Mouse (Mus musculus) embryonic facial prominence, embryonic 10.5 days (tissue): ENCODE results near the gene Odf2. TPM values are rescaled to one million over a fixed set of nuclear protein-coding genes. Genes with fewer than 3 reads are reported as not detected.

Source experiments
- DNase-seq: peaks from one replicate; pipeline ENCODE4 v3.0.0-alpha.2; 2017; ENCODE audit warnings: low spot score
- H3K27ac ChIP-seq: fragments of 300-500 bp; sonication (generic); replicated peaks from 2 replicates; pipeline ENCODE4 v1.5.1; 2016; ENCODE audit warnings: mild to moderate bottlenecking
- H3K27me3 ChIP-seq: fragments of 300-500 bp; sonication (generic); replicated peaks from 2 replicates; pipeline ENCODE4 v1.6.1; 2016; ENCODE audit warnings: low read depth, mild to moderate bottlenecking; ENCODE audit not compliant: poor library complexity, severe bottlenecking
- H3K36me3 ChIP-seq: fragments of 300-500 bp; sonication (generic); replicated peaks from 2 replicates; pipeline ENCODE4 v1.6.1; 2016; ENCODE audit warnings: mild to moderate bottlenecking, moderate library complexity
- H3K4me1 ChIP-seq: fragments of 300-500 bp; sonication (generic); 2 replicates; pipeline ENCODE4 v1.6.1; 2016
- H3K4me3 ChIP-seq: fragments of 300-500 bp; sonication (generic); 2 replicates; pipeline ENCODE4 v1.5.1; 2016; ENCODE audit warnings: mild to moderate bottlenecking, moderate library complexity
- H3K9me3 ChIP-seq: fragments of 300-500 bp; sonication (generic); 2 replicates; pipeline ENCODE4 v1.6.1; 2016; ENCODE audit warnings: mild to moderate bottlenecking
- whole genome bisulfite sequencing: fragments of 180-500 bp; shearing (Covaris S2); methylation state at CpG from one replicate; pipeline ENCODE4 v1.1.7; 2016; 5-methylcytosine and 5-hydroxymethylcytosine counted together
- microRNA-seq: library from miRNA; unstranded; fragments of <30 nt; microRNA quantifications from one replicate; pipeline ENCODE4, GENCODE M21; 2017
- polyA plus RNA-seq: library from polyadenylated mRNA; unstranded; fragments of >200 nt; fragmentation: Nextera tagmentation; extraction: Ambion mirVana; gene quantifications from 2 replicates; pipeline ENCODE4 v1.2.1, GENCODE M21; 2016

Odf2 gene
- polyA plus RNA-seq, 1 experiment from 2014 or later = 102 TPM

DNA sequence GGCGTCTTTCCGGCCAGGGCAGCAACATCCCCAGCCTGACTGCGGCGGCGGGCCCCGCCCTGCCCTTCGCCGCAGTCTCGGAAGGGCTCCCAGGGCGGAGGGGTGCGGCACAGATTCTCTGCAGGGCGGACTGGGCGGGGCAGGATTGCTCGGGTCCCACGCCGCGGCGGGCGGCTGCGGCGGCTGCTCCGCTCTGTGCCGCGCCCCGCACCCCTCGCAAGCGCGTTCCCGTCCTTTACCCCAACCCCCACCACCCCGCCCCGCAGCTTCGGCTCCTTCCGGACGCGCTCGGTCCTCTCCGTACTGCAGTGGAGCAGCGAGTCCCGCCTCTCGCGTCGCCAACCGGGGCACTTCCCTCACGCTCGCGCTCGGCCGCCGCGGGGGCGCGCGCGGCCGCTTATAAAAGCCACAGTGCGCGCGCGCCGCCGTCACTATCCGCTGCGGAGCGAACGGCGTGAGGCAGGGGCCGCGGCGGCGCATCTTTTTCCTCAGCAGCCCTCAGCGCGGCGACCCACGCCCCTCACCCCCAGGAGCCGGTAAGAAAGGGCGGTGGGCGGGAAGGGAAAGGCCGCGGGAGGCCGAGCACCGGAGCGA is 76.3 kb downstream of the Odf2 start, which contains the start of gene Sptan1:
Sptan1 (plus strand) TSS at position 311 of the 594 bp plus-strand sequence.
- Histone ChIP-seq H3K36me3 (peaks cover 27% of the 10 kb centered on the region), H3K27ac (peak within 1 kb of the TSS; percentile 94), H3K4me3 (peak within 1 kb of the TSS; percentile 96), H3K4me1 (peaks cover 32% of the 10 kb centered on the region), H3K27me3 (no peaks in the 10 kb centered on the region), H3K9me3 (no peaks in the 10 kb centered on the region)
- peak; percentile 99 for DNase-seq
- WGBS = under 1% methylated on average over 81 of the region's 82 CpGs

DNA sequence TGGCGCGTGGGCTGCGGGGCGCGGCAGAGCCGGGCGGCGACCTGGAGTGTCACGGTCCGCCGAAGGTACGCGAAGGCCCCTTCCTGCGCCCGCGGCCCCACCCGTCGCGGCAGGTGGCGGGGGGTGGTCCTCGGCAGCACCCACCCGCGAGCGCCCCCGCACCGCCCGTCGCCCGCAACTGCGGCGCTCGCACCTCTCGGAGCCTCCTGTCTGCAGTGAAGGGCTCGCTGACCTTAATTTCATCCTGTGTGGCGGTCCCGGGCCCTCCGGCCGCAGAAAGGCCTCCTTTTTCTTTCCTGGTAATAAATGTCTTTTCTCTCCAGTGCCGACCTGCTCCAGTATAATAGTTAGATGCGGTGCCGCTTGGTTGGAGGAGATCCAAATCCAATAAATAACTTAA is 76.9 kb downstream of the Odf2 start:
- H3K9me3 ChIP-seq = no peaks in the 10 kb centered on the region
- peak; percentile 64 for DNase-seq
- 1% methylated on average over 41 of the region's 41 CpGs for WGBS
- peak overlapping the region; percentile 96 for H3K4me3 ChIP-seq
- peak overlapping the region; percentile 94 for H3K27ac ChIP-seq
- H3K27me3 ChIP-seq = no peaks in the 10 kb centered on the region
- H3K4me1 ChIP-seq = peaks cover 32% of the 10 kb centered on the region
- peaks cover 29% of the 10 kb centered on the region for H3K36me3 ChIP-seq

- peaks cover 29% of the 10 kb centered on the region for H3K36me3 ChIP-seq
- H3K27me3 ChIP-seq = no peaks in the 10 kb centered on the region
- no peak for DNase-seq
- H3K4me1 ChIP-seq = peaks cover 32% of the 10 kb centered on the region
- H3K27ac ChIP-seq = no peak overlapping the region
- H3K4me3 ChIP-seq = peak overlapping the region; percentile 96
- no peaks in the 10 kb centered on the region for H3K9me3 ChIP-seq
- WGBS = 86% methylated on average over 2 of the region's 2 CpGs
Measured at GRCm38 (mm10) chr2:29966826-29967225, 77.8 kb downstream of the Odf2 start.

- Histone ChIP-seq H3K36me3 (peaks cover 29% of the 10 kb centered on the region), H3K27ac (no peak overlapping the region), H3K4me1 (peaks cover 32% of the 10 kb centered on the region), H3K4me3 (peak overlapping the region; percentile 96), H3K27me3 (no peaks in the 10 kb centered on the region), H3K9me3 (no peaks in the 10 kb centered on the region)
- 71% methylated on average over 5 of the region's 5 CpGs for WGBS
- DNase-seq = peak; percentile 13
Measured at GRCm38 (mm10) chr2:29967768-29968167, 78.7 kb downstream of the Odf2 start.

- H3K27ac ChIP-seq = no peak overlapping the region
- peaks cover 36% of the 10 kb centered on the region for H3K4me1 ChIP-seq
- no peaks in the 10 kb centered on the region for H3K9me3 ChIP-seq
- no peak for DNase-seq
- peaks cover 29% of the 10 kb centered on the region for H3K36me3 ChIP-seq
- whole genome bisulfite sequencing = 83% methylated on average over 5 of the region's 5 CpGs
- no peaks in the 10 kb centered on the region for H3K27me3 ChIP-seq
- H3K4me3 ChIP-seq = no peak overlapping the region
Measured at GRCm38 (mm10) chr2:29968638-29969037, 79.6 kb downstream of the Odf2 start.

GRCm38 (mm10) chr2:29971838-29972635 is 83.0 kb downstream of the Odf2 start:
- Histone ChIP-seq H3K4me1 (peaks cover 13% of the 10 kb centered on the region), H3K27me3 (no peaks in the 10 kb centered on the region), H3K36me3 (peaks cover 41% of the 10 kb centered on the region), H3K4me3 (no peak overlapping the region), H3K9me3 (no peaks in the 10 kb centered on the region), H3K27ac (no peak overlapping the region)
- 87% methylated on average over 9 of the region's 9 CpGs for WGBS
- no peak for DNase-seq

- Histone ChIP-seq H3K4me1 (0 out of 2 replicates have a peak, but pooled peaks cover 4% of the 10 kb centered on the region), H3K4me3 (no peak overlapping the region), H3K36me3 (peaks cover 37% of the 10 kb centered on the region), H3K27me3 (no peaks in the 10 kb centered on the region), H3K9me3 (no peaks in the 10 kb centered on the region), H3K27ac (no peak overlapping the region)
- 14% methylated on average over 2 of the region's 2 CpGs for WGBS
- no peak for DNase-seq
Measured at GRCm38 (mm10) chr2:29973525-29973924, 84.5 kb downstream of the Odf2 start.

DNA sequence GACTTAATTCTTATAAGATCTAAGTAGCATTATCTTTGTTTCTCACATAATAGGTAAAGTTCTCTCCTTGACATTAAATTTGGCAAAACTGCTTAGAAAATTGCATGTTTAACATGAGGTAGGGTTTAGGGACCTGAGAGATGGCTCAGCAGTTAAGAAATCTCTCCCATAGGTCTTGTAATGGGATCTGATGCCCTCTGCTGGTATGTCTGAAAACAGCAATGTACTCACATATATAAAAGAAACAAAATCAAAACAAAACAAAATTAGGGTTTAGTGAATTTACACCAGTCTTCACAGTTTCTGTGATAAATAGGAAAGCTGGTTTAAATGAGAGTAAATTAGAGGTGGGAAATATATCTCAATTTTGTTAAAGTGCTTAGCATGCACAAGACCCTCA is 88.3 kb downstream of the Odf2 start:
- Histone ChIP-seq H3K27me3 (no peaks in the 10 kb centered on the region), H3K36me3 (peaks cover 53% of the 10 kb centered on the region), H3K4me1 (0 out of 2 replicates have a peak, but pooled peaks cover 4% of the 10 kb centered on the region), H3K4me3 (no peak overlapping the region), H3K27ac (no peak overlapping the region), H3K9me3 (no peaks in the 10 kb centered on the region)
- DNase-seq = no peak

DNA sequence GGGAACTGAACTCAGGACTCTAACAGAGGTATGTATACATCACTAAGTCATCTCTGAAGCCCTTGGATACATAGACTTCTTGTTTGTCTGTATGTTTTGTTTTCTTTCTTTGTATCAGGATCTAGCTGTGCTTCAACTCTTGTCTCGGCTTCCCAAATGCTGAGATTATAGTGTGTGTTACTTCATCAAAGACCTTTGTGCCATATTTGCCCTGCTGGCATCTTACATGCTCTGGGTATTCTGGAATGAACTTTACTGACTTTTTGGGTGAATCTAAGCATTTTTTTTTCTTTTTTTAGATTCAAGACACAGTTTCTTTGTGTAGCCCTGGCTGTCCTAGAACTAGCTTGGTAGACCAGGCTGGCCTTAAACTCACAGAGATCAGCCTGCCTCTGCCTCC is 91.6 kb downstream of the Odf2 start:
- Histone ChIP-seq H3K36me3 (peaks cover 82% of the 10 kb centered on the region), H3K27ac (no peak overlapping the region), H3K4me3 (no peak overlapping the region), H3K27me3 (no peaks in the 10 kb centered on the region), H3K4me1 (no peaks in the 10 kb centered on the region), H3K9me3 (no peaks in the 10 kb centered on the region)
- 93% methylated on average over 1 of the region's 1 CpGs for WGBS
- no peak for DNase-seq

Small RNA genes lying within 50 kb of the gene (microRNA-seq; reads per million reads assigned to microRNA genes)
- gene Mir219a-2 = not detected
- not detected for gene Mir219b

Other genes starting within 250 kb of the Odf2 start
- not detected in 2 replicates for gene Gm13420, start 137.5 kb upstream of the Odf2 start, polyA plus RNA-seq
- gene Gm13547, start 129.9 kb upstream of the Odf2 start, polyA plus RNA-seq = not detected in 2 replicates
- 45.0 and 50.5 TPM in 2 replicates for gene Coq4, start 101.7 kb upstream of the Odf2 start, polyA plus RNA-seq
- 60.7 and 65.1 TPM in 2 replicates for gene Trub2, start 100.7 kb upstream of the Odf2 start, polyA plus RNA-seq
- 10.1 and 11.2 TPM in 2 replicates for gene Slc27a4, start 86.6 kb upstream of the Odf2 start, polyA plus RNA-seq
- gene Urm1, start 69.1 kb upstream of the Odf2 start, polyA plus RNA-seq = 18.0 and 23.7 TPM in 2 replicates
- gene Cercam, start 20.1 kb upstream of the Odf2 start, polyA plus RNA-seq = 12.3 and 19.2 TPM in 2 replicates
- gene Gle1, start 46.2 kb downstream of the Odf2 start, polyA plus RNA-seq = 78.1 and 79.6 TPM in 2 replicates
- 92.9 and 95.8 TPM in 2 replicates for gene Sptan1, start 76.3 kb downstream of the Odf2 start, polyA plus RNA-seq
- 29.4 and 32.9 TPM in 2 replicates for gene Wdr34, start 159.7 kb downstream of the Odf2 start, polyA plus RNA-seq
- 870 and 873 TPM in 2 replicates for gene Set, start 168.2 kb downstream of the Odf2 start, polyA plus RNA-seq
- gene Pkn3, start 188.5 kb downstream of the Odf2 start, polyA plus RNA-seq = 12.7 and 13.9 TPM in 2 replicates
- 35.2 and 37.7 TPM in 2 replicates for gene Zdhhc12, start 204.4 kb downstream of the Odf2 start, polyA plus RNA-seq
- gene Zer1, start 235.4 kb downstream of the Odf2 start, polyA plus RNA-seq = 7.1 and 7.4 TPM in 2 replicates
- 8.1 and 8.2 TPM in 2 replicates for gene Tbc1d13, start 244.5 kb downstream of the Odf2 start, polyA plus RNA-seq